Mouse (Mus musculus) heart, embryonic 10.5 days (tissue): ENCODE measurements around the gene Pnpla1. TPM values are rescaled to one million over a fixed set of nuclear protein-coding genes. Genes with fewer than 3 reads are reported as not detected.
A peak's percentile ranks its signal among the peaks of the same experiment; 100 is the strongest.

Experiments
- DNase-seq: peaks from one replicate; pipeline ENCODE4 v3.0.0-alpha.2; 2017; ENCODE audit warnings: low spot score
- H3K27ac ChIP-seq: fragments of 300-500 bp; sonication (generic); 2 replicates; pipeline ENCODE4 v1.5.1; 2016; ENCODE audit warnings: mild to moderate bottlenecking
- H3K27me3 ChIP-seq: fragments of 300-500 bp; sonication (generic); 2 replicates; pipeline ENCODE4 v1.6.1; 2016; ENCODE audit warnings: mild to moderate bottlenecking; ENCODE audit not compliant: poor library complexity, insufficient read depth, severe bottlenecking
- H3K36me3 ChIP-seq: fragments of 300-500 bp; sonication (generic); 2 replicates; pipeline ENCODE4 v1.6.1; 2016; ENCODE audit warnings: mild to moderate bottlenecking, moderate library complexity
- H3K4me1 ChIP-seq: fragments of 300-500 bp; sonication (generic); 2 replicates; pipeline ENCODE4 v1.6.1; 2016; ENCODE audit warnings: mild to moderate bottlenecking
- H3K4me3 ChIP-seq: fragments of 300-500 bp; sonication (generic); 2 replicates; pipeline ENCODE4 v1.5.1; 2016; ENCODE audit warnings: mild to moderate bottlenecking, moderate library complexity
- H3K9me3 ChIP-seq: fragments of 300-500 bp; sonication (generic); 2 replicates; pipeline ENCODE4 v1.6.1; 2016; ENCODE audit warnings: mild to moderate bottlenecking, moderate library complexity
- WGBS: fragments of 180-500 bp; shearing (Covaris S2); methylation state at CpG from one replicate; pipeline ENCODE4 v1.1.7; 2016; 5-methylcytosine and 5-hydroxymethylcytosine counted together
- polyA plus RNA-seq: library from polyadenylated mRNA; unstranded; fragments of >200 nt; fragmentation: Nextera tagmentation; extraction: Ambion mirVana; gene quantifications from 2 replicates; pipeline ENCODE4 v1.2.1, GENCODE M21; 2016

Gene Pnpla1
- polyA plus RNA-seq, 1 experiment from 2014 or later, result not detected

DNA sequence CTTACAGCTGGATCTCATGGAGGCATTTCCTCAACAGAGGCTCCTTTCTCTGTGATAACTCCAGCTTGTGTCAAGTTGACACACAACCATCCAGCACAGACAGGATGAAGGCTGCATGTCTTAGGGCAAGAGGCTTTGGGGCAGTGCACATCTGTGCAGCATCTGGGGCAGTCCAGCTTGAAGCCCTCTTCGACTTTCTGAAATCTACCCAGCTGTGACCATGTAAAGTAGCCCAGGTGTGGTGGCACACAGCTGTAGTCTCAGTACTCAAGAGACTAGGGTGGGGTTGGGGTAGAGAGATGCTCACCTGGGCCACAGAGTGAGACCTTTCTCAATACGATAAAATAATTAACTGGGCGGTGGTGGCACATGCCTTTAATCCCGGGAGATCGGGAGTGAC, 39.6 kb downstream of the Pnpla1 start:
- no peak for DNase-seq
- Histone ChIP-seq H3K4me1 (peaks cover 14% of the 10 kb centered on the region; the same call in 1 of the 2 replicates), H3K36me3 (no peaks in the 10 kb centered on the region), H3K27ac (no peak overlapping the region), H3K27me3 (no peaks in the 10 kb centered on the region), H3K4me3 (no peak overlapping the region), H3K9me3 (no peaks in the 10 kb centered on the region)
- 90% methylated on average over 5 of the region's 5 CpGs for WGBS

DNA sequence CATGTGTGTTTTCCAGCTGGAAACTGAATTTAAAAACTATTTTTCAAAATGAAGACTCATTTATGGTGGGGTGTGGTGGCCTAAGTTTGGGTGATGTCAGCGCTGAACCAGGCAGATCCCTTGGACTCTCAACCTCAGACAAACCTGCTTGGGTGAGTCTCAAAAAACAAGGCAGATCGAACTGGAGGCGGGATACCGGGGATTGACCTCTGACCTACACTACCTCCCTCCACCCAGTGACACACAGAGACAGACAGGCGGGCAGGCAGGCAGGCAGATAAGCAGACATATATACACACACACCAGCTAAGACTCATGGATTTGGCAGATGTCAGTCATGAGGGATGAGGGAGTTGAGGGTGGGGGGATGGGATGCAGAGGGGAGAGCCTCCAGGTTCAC, 40.0 kb downstream of the Pnpla1 start:
- 56% methylated on average over 5 of the region's 5 CpGs for WGBS
- H3K27ac ChIP-seq, result no peak overlapping the region
- H3K27me3 ChIP-seq, result no peaks in the 10 kb centered on the region
- no peak for DNase-seq
- H3K4me1 ChIP-seq, result peaks cover 14% of the 10 kb centered on the region; the same call in 1 of the 2 replicates
- H3K9me3 ChIP-seq, result no peaks in the 10 kb centered on the region
- no peak overlapping the region for H3K4me3 ChIP-seq
- H3K36me3 ChIP-seq, result no peaks in the 10 kb centered on the region

DNA sequence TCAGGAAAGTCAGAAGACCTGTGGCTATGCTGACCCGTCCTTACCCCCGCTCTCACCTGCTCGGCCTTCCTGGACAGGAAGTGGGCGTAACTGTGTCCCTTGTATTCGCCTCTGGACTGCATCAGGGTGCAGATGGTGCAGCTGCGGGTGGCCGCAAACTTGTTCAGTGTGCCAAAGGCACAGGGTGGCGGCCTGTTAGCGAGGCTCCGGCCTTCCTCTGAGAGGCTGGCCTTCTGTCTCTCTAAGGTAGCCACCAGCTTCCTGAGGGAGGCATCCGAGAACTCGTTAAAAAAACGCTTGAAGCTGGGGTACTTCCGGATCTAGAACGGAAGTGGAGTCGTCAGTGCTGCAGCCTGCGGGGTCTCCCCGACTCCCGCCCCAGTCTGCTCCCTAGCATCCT, 41.2 kb downstream of the Pnpla1 start:
- H3K4me1 ChIP-seq, result peaks cover 16% of the 10 kb centered on the region; the same call in 1 of the 2 replicates
- H3K4me3 ChIP-seq, result no peak overlapping the region
- no peaks in the 10 kb centered on the region for H3K9me3 ChIP-seq
- DNase-seq, result no peak
- H3K27me3 ChIP-seq, result no peaks in the 10 kb centered on the region
- 73% methylated on average over 19 of the region's 19 CpGs for WGBS
- no peaks in the 10 kb centered on the region for H3K36me3 ChIP-seq
- H3K27ac ChIP-seq, result no peak overlapping the region

DNA sequence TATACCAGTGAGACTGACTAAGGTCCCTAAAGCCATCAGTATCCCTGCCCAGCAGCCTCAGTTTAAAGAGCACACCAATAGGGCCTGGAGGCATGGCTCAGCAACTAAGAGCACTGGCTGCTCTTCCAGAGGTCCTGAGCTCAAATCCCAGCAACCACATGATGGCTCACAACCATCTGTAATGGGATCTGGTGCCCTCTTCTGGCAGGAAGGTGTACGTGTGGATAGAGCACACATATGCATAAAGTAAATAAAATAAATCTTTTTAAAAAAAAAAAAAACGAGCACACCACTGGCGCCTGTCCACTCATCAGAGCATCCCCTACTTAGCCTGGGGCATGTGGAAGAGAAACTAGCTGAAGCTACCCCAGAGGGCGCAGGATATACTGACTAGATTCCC, 43.3 kb downstream of the Pnpla1 start:
- Histone ChIP-seq H3K4me3 (no peak overlapping the region), H3K36me3 (no peaks in the 10 kb centered on the region), H3K4me1 (peaks cover 19% of the 10 kb centered on the region; the same call in 1 of the 2 replicates), H3K27ac (no peak overlapping the region), H3K27me3 (peaks cover 10% of the 10 kb centered on the region), H3K9me3 (no peaks in the 10 kb centered on the region)
- DNase-seq, result no peak
- 69% methylated on average over 4 of the region's 4 CpGs for WGBS

DNA sequence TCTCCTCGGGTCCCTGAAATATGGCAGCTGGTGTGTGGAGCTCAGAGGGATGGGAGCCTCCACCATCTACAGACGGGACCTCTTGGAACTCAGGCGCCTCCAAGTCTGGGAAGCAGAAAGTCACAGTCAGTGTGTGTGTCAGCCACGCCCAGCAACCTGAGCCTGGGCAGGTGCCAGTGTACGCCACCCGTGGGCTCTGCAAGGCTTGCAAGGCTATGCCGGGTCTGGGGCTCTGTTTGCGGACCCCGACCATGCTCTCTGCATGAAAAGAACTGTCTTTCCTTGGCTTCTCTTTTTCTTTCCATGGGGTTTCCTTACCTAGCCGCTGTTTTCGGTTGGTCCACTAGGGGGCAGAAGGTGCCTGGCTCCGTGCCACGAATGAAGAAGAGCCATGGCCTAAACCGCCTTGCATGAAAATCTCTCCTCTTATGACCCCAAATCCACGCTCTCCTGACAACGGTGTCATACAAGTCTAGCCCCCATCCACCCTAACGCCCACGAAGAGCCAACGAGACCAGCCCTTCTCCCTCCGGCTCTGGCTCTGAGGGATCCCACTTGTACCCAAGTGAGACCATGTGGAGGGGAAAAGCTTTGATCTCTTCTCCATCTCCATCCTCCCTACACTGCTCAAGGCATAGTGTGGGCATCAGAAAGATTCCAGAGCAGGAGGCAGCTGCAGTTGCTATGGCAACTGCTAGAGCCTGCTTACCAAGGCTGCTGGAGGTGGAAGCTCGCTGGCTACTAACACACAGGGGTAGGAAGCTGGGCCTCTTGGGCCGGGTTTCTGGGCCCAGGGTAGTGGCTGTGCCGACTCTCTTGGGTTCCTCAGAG, 46.5 kb downstream of the Pnpla1 start:
- 33% methylated on average over 23 of the region's 23 CpGs for WGBS
- H3K27me3 ChIP-seq, result peaks cover 29% of the 10 kb centered on the region
- peaks cover 13% of the 10 kb centered on the region for H3K4me1 ChIP-seq
- no peaks in the 10 kb centered on the region for H3K9me3 ChIP-seq
- no peak overlapping the region for H3K27ac ChIP-seq
- DNase-seq, result no peak
- no peaks in the 10 kb centered on the region for H3K36me3 ChIP-seq
- H3K4me3 ChIP-seq, result no peak overlapping the region

DNA sequence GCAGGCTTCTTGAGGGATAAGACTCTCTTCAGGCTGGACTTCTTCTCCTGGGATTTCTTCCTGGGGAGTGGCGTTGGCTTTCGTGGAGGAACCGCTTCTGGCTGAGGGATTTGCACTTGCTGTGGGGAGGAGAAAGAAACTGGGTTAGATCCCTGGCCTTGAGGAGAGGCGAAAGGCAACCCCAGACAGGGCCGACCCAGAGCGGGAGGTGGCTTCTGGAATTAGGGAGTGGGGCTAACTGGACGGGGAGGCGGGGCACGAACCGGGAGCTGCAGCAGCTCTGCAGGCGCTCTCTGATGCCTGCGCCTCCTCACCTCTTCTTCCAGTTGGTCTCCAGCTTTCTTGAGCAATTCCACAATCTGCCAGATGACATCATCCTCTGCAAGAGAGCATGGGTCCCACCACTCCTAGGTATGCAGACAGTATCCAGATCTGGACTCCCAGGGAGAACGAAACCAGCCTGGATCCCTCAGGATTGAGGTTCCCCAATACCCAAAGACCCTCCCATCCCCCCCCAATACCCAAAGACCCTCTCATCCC, 47.2 kb downstream of the Pnpla1 start:
- H3K27me3 ChIP-seq, result peaks cover 36% of the 10 kb centered on the region
- no peaks in the 10 kb centered on the region for H3K9me3 ChIP-seq
- H3K4me3 ChIP-seq, result no peak overlapping the region
- H3K4me1 ChIP-seq, result peaks cover 19% of the 10 kb centered on the region
- WGBS, result 55% methylated on average over 13 of the region's 13 CpGs
- DNase-seq, result no peak
- no peaks in the 10 kb centered on the region for H3K36me3 ChIP-seq
- H3K27ac ChIP-seq, result no peak overlapping the region

DNA sequence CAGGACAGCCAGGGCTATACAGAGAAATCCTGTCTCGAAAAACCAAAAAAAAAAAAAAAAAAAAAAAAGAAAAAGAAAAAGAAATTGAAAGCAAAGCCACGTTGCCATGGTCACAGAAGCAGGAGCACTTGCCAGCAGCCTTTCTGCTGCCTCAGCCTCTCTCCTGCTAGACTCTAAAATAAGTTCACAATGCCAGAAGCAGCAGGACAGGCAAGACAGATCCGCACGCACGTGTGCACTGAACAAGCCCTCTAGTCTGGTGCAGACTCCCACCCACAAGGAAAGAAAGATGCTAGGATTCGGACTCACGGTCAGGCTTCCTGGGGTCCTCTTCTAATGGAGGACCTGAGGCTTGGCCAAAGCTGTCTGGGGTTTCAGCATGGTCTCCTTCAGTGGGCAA, 49.7 kb downstream of the Pnpla1 start:
- peaks cover 19% of the 10 kb centered on the region for H3K4me1 ChIP-seq
- DNase-seq, result no peak
- 89% methylated on average over 7 of the region's 7 CpGs for WGBS
- no peaks in the 10 kb centered on the region for H3K36me3 ChIP-seq
- H3K4me3 ChIP-seq, result no peak overlapping the region
- H3K9me3 ChIP-seq, result no peaks in the 10 kb centered on the region
- no peak overlapping the region for H3K27ac ChIP-seq
- H3K27me3 ChIP-seq, result peaks cover 47% of the 10 kb centered on the region

DNA sequence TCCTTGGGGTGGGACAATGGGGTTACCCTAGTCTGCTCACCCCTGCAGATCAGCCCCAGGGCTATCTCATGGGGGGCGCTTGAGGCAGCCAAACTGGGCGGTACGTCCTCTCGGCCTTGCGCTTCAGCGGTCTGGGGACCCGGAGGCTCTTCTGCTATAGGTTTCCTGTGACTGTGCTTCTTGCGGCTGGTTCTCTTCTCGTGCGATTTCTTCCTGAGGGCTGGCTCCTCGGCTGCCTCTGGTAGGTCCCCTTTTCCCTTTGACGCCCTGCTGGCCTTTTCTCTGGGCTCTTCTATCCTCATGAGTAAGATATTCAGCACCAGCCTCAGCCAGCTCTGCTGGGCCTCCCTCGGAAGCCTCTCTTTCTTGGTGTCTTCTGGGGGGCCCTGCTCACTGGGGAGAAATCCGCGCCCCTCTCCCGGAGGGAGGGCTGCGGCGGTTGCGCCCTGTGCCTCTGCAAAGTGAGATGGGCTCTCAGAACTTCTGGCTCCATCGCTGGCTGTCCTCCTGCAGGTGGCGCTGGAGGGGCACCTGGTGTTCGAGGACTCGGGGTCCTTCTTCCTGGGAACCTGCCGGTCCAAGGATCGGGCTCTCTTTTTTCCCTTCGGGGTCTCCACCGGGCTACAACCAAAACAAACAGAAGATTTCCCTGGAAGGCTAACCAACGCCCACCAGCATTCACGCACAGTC, 51.2 kb downstream of the Pnpla1 start:
- DNase-seq, result no peak
- WGBS, result 7% methylated on average over 29 of the region's 29 CpGs
- Histone ChIP-seq H3K4me1 (peaks cover 17% of the 10 kb centered on the region), H3K27ac (0 out of 2 replicates have a peak overlapping the region, but pooled peaks have one; percentile 31), H3K4me3 (peak overlapping the region; percentile 51), H3K36me3 (no peaks in the 10 kb centered on the region), H3K27me3 (peaks cover 49% of the 10 kb centered on the region), H3K9me3 (no peaks in the 10 kb centered on the region)

DNA sequence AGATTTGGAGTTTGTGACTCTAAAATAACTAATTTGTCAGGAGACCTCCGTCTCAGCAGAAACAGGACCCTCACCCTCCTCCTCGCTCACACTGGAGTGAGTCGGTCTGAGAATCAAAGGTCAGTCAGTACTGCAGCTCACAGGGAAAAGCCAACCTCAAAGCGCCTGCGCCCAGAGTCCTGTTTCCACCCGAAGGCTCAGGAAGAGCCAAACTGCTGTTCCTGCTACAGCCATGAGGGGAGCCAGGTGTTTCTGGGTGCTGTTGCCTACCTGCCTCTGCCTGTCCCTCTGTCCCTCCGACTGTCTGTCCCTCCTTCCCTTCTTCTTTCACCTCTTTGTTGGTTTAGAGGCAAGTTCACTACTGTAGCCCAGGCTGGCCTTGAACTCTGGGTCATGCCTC, 51.9 kb downstream of the Pnpla1 start:
- DNase-seq, result no peak
- 24% methylated on average over 7 of the region's 7 CpGs for WGBS
- Histone ChIP-seq H3K27me3 (peaks cover 47% of the 10 kb centered on the region), H3K4me3 (peak overlapping the region; percentile 51), H3K27ac (no peak overlapping the region), H3K4me1 (peaks cover 15% of the 10 kb centered on the region), H3K36me3 (no peaks in the 10 kb centered on the region), H3K9me3 (no peaks in the 10 kb centered on the region)

DNA sequence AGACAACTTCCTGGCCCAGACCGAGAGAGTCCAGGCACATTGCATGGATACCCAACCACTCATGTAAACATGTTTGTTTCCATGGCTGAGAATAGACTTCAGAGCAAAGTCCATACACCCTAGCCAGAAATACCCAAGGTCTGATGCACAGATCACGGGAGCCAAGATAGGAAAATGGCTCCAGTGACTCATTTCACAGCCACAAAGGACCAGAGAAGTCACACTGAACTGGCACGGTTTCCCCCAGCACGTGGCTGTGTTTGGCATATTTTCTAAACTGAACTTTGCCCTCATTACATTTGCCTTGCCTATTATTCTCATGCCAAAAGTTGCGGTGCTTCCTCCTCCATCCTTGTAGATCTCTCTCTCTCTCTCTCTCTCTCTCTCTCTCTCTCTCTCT, 55.0 kb downstream of the Pnpla1 start:
- peaks cover 15% of the 10 kb centered on the region for H3K4me1 ChIP-seq
- H3K9me3 ChIP-seq, result no peaks in the 10 kb centered on the region
- 68% methylated on average over 5 of the region's 5 CpGs for WGBS
- no peak for DNase-seq
- no peak overlapping the region for H3K4me3 ChIP-seq
- H3K36me3 ChIP-seq, result no peaks in the 10 kb centered on the region
- no peak overlapping the region for H3K27ac ChIP-seq
- peaks cover 36% of the 10 kb centered on the region for H3K27me3 ChIP-seq

DNA sequence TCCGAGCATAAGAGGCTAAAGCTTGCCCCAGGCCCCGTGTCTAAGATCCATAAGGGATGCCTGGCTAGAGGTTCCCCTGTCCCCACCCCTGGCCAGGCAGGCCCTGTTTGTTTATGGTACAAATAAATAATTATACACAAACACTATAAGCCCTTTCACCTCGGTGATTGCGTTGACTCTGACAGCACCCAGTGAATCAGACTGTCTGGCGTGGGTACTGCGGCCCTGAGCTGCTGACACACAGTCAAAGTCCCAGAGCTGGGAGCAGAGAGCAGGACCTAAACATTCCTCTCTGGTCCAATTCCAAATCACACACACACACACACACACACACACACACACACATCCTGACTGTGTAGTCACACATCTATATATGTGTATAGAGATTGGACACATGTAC, 55.7 kb downstream of the Pnpla1 start:
- H3K9me3 ChIP-seq, result no peaks in the 10 kb centered on the region
- H3K36me3 ChIP-seq, result no peaks in the 10 kb centered on the region
- peaks cover 29% of the 10 kb centered on the region; the same call in 1 of the 2 replicates for H3K27me3 ChIP-seq
- H3K4me1 ChIP-seq, result peaks cover 14% of the 10 kb centered on the region
- no peak for DNase-seq
- no peak overlapping the region for H3K4me3 ChIP-seq
- no peak overlapping the region for H3K27ac ChIP-seq
- WGBS, result 85% methylated on average over 6 of the region's 6 CpGs

DNA sequence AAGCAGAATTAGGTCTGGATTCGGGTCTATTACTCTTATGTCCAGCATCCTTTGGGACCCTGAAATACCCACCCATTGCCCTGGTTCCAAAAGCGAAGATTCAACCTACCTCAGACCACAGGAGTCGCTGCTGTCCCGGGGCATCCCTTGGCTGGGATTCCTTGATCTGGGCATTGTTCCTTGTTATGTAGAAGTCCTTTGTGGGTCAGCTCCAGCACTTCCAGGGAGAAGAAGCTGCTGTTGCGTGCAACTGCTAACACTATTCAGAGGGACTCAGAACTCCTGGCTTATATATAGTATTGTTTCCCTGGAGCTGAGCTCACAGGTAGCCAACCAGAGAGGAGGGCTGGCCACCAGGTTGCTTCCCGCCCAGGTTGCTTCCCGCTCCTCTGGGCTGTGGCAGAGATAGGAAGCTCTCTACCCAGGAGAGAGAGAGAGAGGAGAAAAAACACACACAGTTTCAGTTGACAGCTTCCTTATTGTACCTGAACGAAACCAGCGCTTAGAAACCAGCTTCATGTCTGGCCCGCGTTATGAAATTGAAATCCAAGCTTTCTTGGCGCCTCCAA, 56.9 kb downstream of the Pnpla1 start, which contains the start of gene 4930539E08Rik:
Gene 4930539E08Rik (minus strand): TSS at position 265 of the 569 bp plus-strand sequence.
- Histone ChIP-seq H3K27me3 (peaks cover 17% of the 10 kb centered on the region; the same call in 1 of the 2 replicates), H3K4me3 (no peak within 1 kb of the TSS), H3K36me3 (no peaks in the 10 kb centered on the region), H3K9me3 (no peaks in the 10 kb centered on the region), H3K27ac (no peak within 1 kb of the TSS), H3K4me1 (peaks cover 2% of the 10 kb centered on the region)
- 64% methylated on average over 12 of the region's 12 CpGs for WGBS
- no peak for DNase-seq

DNA sequence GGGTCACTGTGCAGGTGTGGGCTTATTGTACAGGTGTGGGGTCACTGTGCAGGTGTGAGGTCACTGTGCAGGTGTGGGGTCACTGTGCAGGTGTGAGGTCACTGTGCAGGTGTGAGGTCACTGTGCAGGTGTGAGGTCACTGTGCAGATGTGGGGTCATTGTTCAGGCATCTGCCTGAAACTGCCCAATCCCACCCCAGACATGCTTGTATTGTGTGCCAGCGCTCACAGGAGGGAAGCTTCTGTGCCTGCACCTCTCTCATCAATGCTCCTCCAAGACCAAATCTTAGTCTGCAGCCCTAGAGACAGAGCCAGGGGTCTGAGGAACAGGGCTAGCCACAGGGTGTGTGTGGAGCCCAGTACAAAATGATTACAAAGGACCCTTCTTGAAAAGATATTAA, 58.3 kb downstream of the Pnpla1 start:
- no peak for DNase-seq
- peaks cover 8% of the 10 kb centered on the region for H3K4me1 ChIP-seq
- H3K27ac ChIP-seq, result no peak overlapping the region
- no peaks in the 10 kb centered on the region for H3K9me3 ChIP-seq
- WGBS, result 88% methylated on average over 1 of the region's 1 CpGs
- H3K27me3 ChIP-seq, result peaks cover 12% of the 10 kb centered on the region; the same call in 1 of the 2 replicates
- no peak overlapping the region for H3K4me3 ChIP-seq
- H3K36me3 ChIP-seq, result no peaks in the 10 kb centered on the region
